Mouse (Mus musculus): Measurements from ENCODE around the gene Cfap45. TPM values are rescaled to one million over a fixed set of nuclear protein-coding genes. Genes with fewer than 3 reads are reported as not detected.
A peak's percentile ranks its signal among the peaks of the same experiment; 100 is the strongest.

The Cfap45 gene
- total RNA-seq (2021), result under 1 TPM; 0.30 to 0.89 TPM
- long read RNA-seq, experiment 1, result 0 reads
- long read RNA-seq, experiment 2, result 0 reads

DNA sequence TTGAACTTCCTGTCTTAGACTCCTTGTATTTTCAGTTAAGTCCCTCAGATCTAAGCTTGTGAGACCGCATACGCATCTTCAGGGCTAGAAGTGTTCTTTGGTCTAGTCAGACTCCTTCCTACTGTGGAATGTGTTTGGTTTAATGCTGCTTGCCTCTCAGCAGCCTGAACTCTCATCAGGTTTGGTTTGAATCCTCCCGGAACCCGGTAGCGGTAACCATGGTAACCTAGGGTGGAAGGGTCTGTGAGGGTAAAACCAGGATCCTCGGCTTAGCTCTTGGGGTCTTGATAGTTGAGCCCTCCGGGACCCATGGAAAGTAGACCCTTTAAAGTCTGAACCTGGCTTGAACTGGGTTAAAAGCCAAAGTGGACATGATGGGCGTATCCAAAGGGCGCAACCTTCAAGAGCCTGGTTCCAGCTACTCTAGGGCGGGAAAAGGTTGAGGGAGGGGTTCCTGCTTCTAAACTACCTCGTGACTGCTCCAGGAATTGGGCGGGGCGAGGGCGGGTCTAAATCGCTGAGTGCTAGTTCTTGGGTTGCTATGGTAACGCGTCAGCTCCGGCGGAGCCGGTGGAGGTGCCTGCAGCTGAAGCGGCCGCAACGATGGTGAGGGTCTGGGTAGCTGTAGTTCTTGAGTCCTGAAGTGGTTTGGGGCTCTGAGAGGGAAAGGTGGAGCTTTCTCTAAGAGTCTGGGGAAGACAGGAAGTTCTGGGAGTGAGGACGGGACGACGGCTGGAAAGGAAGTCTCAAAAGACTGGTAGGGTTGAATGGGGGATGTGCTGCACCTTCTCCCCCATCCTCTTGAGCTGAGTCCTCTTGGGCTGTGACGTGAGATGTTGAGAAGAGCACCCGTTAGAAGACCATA is at the start of gene Cfap45:
Gene Cfap45 (plus strand): TSS at position 226 of the 865 bp plus-strand sequence.
- DNase-seq, result peak; percentile 78 to 84

DNA sequence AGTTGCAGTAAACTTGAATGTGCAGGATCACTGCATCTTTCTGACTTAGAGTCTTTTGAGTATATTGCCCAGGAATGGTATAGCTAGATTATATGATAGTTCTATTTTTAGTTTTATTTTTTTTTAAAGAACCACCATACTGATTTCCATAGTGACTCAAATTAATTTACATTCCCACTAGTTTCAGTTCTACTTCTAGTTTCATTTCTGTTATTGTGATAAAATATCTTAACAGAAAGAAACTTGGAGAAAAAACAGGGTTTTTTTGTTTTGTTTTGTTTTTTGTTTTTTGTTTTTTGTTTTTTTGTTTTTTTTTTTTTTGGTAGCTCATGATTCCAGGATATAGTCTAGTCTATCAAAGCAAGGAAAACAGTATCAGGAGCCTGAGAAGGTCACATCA is 47.7 kb upstream of the Cfap45 start:
- no peak for DNase-seq

DNA sequence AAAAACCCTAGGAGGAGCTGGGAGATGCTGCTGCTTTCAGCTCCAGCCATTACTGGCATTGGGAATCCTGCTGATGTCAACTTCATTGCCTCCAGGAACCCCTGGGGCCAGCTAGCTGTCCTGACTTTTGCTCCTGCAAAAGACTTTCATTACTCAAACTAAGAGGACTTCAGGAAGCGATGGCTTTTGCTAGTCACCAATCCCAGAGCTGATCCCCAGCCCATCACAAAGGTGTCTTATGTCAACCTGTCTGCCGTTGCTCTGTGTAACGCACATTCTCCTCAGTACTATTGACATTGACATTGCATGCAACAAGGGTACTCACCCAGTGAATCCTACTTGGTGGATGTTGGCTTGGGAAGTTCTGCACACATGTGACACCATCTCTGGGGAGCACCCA is 46.4 kb upstream of the Cfap45 start:
- DNase-seq, result no peak

DNA sequence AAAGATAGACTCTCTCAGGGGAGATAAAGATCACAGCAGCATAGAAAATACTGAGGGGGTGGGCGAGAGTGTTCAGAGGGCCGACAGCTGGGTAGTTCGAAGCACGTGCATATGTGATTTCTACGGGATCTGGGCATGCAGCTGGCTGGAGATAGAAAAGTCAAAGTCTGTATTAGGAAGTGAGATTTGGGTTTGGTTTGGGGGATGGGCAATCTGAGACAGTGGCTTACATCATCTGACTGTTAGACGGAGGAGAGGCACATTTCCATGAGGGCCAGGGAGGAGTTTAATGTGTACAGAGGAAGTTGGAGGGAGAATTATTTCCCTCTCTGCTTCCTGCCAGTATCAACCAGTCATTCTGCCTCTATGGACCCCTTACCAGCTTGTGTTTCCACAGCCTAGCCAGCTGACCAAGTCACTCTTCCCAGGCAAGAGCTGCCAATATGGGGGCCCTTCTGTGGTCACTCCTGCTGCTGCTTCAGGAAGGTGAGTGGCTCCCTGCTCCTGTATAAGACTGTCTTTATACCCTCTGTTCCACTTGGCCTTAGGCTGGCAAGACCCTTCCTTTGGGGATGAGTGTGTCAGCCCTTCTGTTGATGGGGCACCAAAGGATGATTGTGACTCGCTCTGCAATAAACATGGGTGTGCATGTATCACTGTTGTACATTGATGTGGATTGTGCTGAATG is 45.4 kb upstream of the Cfap45 start, which contains the start of gene Slamf9:
Gene Slamf9 (plus strand): TSS at position 305 of the 688 bp plus-strand sequence.
- peak in 1 of 2 experiments; percentile 16 for DNase-seq

DNA sequence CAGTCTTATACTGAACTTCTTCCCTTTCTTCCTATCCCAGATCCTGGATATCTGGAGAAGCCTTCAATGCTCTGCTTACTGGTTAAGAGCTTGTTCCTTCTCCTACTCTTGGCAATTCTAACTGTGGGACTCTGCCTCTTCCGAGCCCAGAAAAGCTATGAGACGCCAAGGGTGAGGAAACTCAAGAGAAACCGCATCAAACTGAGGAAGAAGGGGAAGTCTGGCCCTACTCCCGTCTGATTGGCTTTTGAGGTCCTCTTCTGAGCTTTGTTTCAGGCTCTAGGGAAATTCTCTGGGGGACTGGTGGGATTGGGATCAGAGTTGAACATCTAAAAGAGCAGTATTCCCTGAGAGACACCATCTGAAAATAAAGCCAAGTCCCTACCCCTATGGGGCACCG is 42.6 kb upstream of the Cfap45 start:
- no peak for DNase-seq

DNA sequence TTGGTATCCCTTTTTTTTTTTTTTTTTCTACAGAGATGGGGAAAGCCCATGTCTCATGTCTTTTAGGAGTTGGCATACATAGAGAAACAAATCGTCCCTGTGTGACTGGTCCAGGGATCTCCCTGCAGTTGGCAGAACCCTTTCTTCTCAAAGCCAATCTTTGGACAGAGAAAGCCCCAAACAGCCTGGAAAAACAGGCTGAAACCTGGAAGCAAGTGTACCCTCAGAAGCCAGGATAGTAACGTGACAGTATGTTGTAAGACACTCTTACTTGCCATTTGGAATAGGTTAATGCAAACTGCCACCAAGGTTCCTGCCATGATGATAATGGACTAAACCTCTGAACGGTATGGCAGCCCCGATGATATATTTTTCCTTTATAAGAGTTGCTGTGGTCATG is 40.2 kb upstream of the Cfap45 start:
- DNase-seq, result no peak

DNA sequence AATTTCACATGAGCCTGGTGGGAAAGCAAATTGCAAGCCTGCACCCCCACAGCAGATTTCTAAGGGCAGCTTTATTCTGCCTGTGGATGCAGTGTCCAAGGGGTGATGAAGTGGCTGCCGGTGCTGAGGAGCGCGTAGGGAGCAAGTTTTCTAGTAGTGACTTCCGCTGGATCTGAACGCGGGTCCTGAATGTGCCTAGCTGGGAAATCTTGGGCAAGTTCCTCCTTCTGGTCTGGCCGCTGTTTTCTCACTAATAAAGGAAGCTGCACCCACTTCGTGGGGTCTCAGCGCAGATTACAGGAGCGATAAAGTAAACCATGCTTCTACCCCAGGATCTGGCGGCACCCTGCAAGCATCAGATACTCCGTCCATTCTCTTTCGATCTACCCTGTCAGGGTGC is 39.5 kb upstream of the Cfap45 start:
- DNase-seq, result no peak

DNA sequence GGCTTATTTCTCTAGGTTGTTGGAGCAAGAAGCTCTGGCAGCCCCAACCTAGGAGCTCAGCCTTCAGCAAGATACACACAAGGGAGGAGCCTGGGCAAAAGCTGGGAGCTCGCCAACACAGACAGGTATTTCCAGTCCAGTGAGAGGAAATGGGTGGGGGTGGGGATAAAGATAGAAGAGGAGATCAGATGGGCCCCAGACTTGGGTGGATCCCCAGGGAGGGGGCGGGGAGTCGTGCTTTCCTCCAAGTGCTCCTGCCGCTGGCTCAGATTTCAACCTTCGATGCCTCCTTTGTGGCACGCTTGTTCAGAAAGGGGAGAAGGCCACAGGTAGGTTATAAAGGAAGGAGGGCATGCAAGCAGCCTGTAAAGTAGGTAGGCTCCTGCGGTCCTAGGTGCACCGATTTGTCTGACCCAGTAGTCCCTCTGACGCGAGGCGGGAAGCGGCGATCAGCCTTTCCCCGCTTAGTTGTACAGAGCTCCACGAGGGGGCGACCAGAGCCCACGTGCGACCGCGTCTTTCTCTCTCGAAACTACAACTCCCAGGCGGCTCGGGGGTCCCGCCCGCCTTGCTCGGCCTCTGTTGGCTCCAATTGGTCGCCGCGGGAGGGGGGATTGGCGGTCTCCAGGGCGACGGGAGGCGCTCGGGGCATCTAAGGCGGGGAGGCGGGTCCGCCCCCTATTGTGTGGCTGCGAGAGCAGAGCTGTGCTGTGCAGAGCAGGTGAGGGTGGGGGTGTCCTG is 38.9 kb upstream of the Cfap45 start, which contains the start of gene Igsf9:
Gene Igsf9 (plus strand): TSS at position 249 of the 741 bp plus-strand sequence.
- DNase-seq, result peak; percentile 85 to 91

DNA sequence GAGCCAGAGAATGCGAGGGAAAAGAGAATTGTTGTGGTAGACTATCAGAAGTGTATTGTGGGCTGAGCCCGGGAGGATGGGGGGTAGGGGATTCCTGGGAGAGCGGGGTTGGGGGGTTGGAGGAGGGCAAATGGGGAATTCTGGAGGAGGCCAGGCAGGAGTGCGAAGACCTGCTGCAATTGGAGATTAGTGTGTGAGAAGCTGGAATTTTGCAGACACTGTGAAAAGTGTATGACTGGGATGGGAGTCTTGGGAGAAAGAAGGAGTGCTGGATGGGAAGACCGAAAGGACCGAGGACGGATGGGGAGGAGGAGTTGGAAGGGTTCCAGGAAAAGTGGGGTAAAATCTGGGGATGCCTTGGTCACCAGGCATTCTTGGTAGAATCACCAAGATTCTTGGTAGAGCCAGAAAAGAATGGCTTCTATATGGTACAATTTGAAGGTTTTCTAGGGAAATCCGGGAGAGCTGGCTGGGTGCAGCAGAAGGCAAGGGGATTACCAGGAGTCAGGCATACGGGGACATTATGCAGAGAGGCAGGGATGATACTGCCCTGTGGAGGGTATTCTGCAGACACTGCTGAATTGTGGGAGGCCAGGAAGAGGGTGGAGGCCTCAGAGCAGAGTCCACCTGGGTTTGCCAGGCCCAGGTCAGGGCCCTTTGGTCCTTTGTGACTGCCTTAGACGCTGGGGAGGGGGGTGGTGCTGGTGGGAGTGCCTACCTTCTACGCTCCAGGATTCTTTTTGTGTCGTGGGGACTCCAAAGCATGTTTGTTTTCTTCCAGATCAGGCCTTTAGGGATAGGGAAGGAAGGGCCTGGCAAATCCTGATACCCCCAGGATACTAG is 37.9 kb upstream of the Cfap45 start:
- no peak for DNase-seq

DNA sequence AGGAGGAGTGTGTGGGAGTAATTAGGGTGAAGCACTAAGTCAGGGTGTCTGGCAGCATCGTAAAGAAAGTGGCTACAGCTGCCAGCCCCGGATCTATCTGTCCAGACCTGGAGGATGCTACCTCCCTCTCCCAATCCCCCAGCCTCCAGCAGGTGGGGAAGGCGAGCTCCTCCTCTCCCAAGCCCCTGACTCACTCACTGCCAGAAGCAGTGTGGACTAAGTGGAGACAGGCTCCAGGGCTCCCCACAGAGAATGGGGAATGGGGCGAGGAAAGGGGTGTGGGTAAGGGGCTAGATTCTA is 37.3 kb upstream of the Cfap45 start:
- no peak for DNase-seq

DNA sequence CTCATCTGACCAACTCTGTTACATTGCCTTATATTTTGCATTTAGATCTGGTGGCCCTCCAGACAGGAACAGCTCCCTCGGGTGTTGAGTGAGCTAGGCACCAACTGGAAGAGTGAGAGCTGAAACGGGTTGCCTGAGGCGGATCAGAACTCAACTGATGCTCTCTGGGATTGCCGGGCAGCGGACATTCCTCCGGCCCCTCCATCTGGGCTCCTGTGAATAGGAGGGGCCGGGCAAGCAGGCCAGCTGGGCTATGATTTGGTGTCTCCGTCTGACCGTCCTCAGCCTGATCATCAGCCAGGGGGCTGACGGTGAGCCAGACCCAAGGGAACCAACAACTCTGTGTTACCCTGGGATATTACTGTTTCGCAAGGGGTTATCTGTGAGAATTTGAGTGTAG is 36.4 kb upstream of the Cfap45 start:
- DNase-seq, result no peak

DNA sequence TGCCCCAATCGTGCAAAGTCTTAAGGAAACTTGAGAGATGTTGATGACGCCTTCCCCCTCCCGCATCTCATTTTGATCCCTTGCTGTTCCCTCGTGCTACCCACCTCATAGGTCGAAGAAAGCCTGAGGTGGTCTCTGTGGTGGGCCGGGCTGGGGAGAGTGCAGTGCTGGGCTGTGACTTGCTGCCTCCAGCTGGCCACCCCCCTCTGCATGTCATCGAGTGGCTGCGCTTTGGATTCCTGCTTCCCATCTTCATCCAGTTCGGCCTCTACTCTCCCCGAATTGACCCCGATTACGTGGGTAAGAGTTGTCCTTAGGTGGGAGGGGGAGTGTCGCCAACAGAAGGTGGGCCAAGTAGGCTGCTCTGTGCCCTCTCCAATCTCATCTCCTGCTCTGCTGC is 35.9 kb upstream of the Cfap45 start:
- DNase-seq, result no peak

DNA sequence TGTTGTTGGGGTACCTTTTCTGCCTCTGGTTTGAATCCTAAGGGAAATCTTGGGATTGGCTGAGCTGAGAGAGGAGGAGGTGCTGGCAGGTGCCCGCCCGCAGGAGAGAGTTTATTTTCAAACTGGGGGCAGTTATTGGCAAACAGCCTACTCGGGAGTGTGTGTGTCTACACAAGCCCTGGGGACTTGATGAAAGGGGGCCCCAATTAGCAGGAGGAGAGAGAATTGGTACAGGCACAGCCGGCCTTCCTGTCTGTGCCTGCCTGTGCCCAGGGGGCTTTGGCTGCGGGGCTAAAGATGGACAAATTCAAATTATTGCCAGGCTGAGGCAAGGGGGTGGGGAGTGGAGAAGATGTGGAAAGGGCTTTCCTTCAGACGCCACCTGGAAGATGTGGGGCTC is 34.8 kb upstream of the Cfap45 start:
- no peak for DNase-seq

DNA sequence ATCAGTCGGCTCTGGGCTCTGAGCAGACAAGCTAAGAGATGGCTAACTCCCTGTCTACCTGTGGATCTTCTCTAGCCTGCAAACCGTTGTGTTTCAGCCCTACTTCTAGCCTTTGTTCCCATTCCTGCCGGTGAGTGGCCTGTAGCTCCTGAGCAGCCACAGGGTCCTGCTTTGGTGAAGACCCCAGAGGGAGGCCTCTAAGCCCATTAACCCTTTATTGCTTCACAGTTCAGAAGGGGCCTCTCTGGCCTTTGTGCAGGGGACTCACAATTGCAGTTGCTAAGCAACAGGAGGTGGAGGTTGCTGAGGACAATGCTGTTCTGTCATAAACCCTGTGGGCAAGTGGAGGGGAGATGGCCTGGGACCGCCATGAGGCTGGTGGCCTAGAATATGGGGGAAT is 34.4 kb upstream of the Cfap45 start:
- no peak for DNase-seq

DNA sequence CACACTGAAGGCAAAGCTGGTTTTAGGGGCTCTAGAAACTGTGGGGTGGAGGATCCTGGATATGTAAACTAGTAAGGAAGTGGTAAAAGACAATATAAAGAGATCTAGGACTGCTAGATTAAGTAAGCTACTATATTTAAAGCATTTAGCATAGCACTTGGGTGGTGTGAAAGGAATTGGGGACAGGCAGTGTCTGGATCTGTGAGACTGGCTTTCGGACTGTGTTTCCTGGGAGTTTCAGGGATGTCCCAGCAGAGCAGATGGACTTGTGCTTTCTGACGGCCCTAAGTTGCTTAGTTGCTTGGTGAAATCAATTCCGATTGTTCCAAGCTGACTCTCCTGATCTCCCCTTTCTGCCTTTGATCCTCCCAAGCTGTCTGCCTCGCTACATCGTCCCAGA is 34.0 kb upstream of the Cfap45 start:
- DNase-seq, result no peak

DNA sequence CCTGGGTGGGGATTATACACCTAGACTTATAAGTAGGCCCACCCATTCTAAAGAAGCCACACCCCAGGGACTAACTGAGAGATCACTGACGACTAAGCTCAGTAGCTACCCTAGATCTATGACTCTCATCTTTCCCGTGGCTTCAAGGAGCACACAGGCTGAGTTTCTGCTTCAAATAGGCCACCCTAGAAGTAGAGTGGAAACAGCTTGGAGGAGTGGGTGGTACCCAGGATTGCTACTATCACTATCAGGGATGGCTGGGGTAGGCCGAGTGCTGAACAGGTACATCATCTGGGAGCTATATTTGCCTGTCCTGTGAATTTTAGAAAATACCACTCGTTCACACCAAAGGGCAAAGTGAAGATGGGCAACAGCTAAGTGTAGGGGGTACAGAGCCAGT is 32.7 kb upstream of the Cfap45 start:
- DNase-seq, result no peak

DNA sequence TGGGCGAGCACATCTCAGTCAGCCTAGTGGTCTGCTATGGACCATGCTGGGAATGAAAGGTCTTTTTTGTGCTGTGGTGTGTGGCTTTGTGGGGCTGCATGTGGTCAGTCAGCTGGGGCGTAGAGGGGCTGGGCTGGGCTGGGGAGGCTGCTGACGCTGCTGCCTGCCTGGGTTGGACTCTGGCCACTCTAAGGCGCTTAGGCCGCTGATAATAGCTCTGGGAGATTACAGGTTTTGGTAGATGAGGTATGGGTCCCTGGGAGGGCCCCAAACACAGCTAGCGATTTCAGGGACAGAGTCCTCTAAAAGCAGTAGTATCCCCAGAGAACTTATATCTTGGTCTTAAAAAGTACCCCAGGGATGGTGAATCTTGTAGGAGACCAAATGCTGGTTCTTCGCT is 31.8 kb upstream of the Cfap45 start:
- no peak for DNase-seq

DNA sequence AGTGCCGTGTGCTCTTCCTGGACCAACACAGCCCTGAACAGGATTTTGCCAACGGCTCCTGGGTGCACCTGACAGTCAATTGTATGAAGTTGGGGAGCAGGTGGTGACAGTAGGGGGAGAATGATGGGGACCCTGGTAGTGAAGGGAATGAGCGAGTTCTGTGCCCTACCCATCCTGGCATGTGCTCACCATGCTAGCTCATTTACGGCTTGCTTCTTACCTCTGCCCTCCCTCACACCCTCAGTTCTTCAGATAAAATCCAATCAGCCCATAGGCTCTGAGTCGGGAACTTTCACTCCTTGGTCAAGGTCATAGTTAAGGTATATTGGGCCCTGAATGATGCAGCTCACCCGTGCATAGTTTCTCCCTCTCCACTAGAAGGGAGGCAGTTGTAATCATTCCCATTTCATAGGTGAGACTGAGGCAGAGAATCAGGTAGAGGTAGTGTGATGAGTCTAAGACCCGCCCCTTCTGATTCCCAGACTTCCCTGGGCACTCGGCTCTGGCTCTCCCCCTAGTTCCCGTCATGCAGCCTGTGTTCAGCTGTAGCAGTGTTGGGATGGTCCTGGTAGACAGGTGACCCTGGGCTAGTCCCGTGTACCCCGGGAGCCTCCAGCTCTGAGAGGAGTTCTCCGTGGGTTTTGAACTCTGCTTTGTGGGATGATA is 30.9 kb upstream of the Cfap45 start:
- DNase-seq, result no peak

DNA sequence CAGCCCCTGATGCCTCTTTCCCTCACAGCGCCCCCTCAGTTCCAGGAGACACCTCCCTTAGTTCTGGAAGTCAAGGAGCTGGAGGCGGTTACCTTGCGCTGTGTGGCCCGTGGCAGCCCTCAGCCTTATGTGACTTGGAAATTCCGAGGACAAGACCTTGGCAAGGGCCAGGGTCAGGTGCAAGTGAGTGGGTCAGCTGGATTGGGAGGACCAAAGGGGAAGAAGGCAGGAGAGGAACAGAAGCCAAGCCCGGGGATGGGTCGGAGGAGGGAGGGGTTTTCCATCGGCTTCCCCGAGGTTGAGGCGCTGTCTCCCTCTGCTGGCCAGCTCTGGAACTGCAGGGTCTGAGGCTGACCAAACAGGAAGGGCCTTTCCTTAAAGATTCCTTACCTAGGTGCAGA is 30.3 kb upstream of the Cfap45 start:
- DNase-seq, result peak; percentile 89 to 92

DNA sequence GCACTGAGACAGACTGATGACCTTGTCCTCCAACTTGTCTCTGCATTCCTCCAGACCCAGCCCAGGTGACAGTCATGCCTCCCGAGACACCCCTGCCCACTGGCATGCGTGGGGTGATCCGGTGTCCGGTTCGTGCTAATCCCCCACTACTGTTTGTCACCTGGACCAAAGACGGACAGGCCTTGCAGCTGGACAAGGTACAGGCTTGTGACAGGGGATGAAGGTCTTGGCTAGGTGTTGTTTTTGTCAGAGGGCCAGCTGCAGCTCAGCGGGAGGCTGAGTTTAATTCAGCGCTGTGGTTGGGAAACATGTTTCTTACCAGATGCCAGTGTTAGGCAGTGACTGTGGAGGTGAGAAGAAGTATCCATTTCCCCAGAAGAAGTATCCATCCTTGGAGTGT is 28.6 kb upstream of the Cfap45 start:
- DNase-seq, result no peak

DNA sequence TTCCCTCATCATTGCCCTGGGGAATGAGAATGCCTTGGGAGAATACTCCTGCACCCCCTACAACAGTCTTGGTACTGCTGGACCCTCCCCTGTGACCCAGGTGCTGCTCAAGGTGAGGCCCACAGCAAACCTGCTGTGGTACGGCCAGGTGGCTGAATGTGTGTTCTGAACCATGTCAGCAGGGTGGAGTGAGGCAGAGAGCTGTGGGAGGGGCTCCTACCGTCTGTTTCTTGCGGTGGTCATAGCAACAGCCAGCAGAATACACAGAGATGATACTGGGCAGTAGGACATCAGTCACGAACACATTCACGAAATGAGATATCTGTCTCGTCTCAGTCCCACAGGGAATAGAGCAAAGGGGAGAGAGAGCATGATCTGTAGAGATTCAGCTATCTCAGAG is 27.1 kb upstream of the Cfap45 start:
- no peak for DNase-seq

All from adrenal gland, postnatal 36 days (tissue).